In the genomic region with DNA sequence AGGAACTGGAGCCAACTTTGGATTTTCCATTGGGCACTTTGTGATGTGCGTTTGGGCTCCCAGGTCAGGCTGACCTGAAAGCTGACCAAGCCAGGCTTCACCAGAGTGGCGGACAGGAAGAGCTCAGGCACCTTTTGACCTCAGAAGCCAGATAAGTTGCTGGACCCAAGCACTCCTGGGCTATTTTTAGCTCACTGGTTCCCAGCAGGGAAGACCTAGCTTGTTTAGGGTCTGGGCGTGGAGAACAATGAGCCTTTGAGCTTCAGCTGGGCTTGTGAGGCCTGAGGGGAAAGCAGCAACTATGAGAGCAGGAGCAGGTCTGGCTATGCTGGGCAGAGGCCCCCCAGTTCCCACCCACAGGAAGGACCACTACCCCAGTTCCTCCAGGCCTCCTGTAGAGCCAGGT, we compare ENCODE assay signal across 10 mouse cellular contexts.
A peak's percentile ranks its signal among the peaks of the same experiment; 100 is the strongest.
DNase-seq lines count a peak whose midpoint lies in the region; ATAC-seq lines count a peak whose summit lies in the region.
"Had no signal": no experiment of that assay in that cellular context is flagged by ENCODE, and none has a peak within 500 bp of the region (broad histone marks: within the 10 kb centered on the region; RNA-seq: fewer than 3 reads in every experiment).

No protein-coding gene starts in this region.

- ATAC-seq in heart, embryonic 15.5 days (replicated peaks; ENCODE audit: insufficient number of reproducible peaks, insufficient read depth, low FRiP score, low read depth) = peak; percentile 70
- ATAC-seq in liver, embryonic 11.5 days (replicated peaks; ENCODE audit: low FRiP score) = peak; percentile 71
- no peak for ATAC-seq in megakaryocyte, adult 5-6 weeks (ENCODE audit: poor library complexity, severe bottlenecking)
- ATAC-seq in megakaryocyte progenitor cell, adult 5-6 weeks (replicated peaks; ENCODE audit: poor library complexity) = no peak
- ATAC-seq: forebrain, postnatal 0 days; midbrain, embryonic 16.5 days had no signal

- H3K9me3 ChIP-seq in heart, embryonic 15.5 days (replicated peaks) = no peaks in the 10 kb centered on the region
- no peaks in the 10 kb centered on the region for H3K9me3 ChIP-seq in liver, embryonic 11.5 days (ENCODE audit: control insufficient read depth, low read length)

- H3K4me1 ChIP-seq in heart, embryonic 15.5 days (replicated peaks) = peaks cover 18% of the 10 kb centered on the region
- H3K4me1 ChIP-seq in liver, embryonic 11.5 days (replicated peaks; ENCODE audit: control insufficient read depth, insufficient read depth, low read length) = peaks cover 8% of the 10 kb centered on the region; the same call in 1 of the 2 replicates

- peak; percentile 44 for DNase-seq in kidney, adult 18-20 months
- DNase-seq in kidney, adult 9 months = no peak
- peak; percentile 83 for DNase-seq in embryo, embryonic 10 days (ENCODE audit: low spot score)
- DNase-seq in liver, embryonic 11.5 days (ENCODE audit: low spot score) = no peak
- no peak for DNase-seq in layer of hippocampus, adult 18-20 months (ENCODE audit: low spot score in 2 of 2)
- DNase-seq: forebrain, postnatal 0 days had no signal

- H3K4me2 ChIP-seq in heart, embryonic 15.5 days = 0 out of 2 replicates have a peak overlapping the region, but pooled peaks have one; percentile 21
- H3K4me2 ChIP-seq in liver, embryonic 11.5 days = no peak overlapping the region

- WGBS in heart, embryonic 15.5 days = 20% methylated on average over 3 of the region's 3 CpGs
- WGBS in liver, embryonic 11.5 days = 32% methylated on average over 3 of the region's 3 CpGs

- peak overlapping the region; percentile 36; the same call in 1 of the 2 replicates for H3K9ac ChIP-seq in heart, embryonic 15.5 days
- H3K9ac ChIP-seq in liver, embryonic 11.5 days (ENCODE audit: low read depth, low read length) = no peak overlapping the region
- H3K9ac ChIP-seq: forebrain, postnatal 0 days had no signal

- peak overlapping the region; percentile 83 for H3K27ac ChIP-seq in heart, embryonic 15.5 days
- peak overlapping the region; percentile 58 for H3K27ac ChIP-seq in liver, embryonic 11.5 days (ENCODE audit: low read depth, low read length)

- H3K36me3 ChIP-seq in heart, embryonic 15.5 days = no peaks in the 10 kb centered on the region
- no peaks in the 10 kb centered on the region for H3K36me3 ChIP-seq in liver, embryonic 11.5 days (ENCODE audit: control insufficient read depth, insufficient read depth, low read length)

- no peaks in the 10 kb centered on the region for H3K27me3 ChIP-seq in heart, embryonic 15.5 days
- H3K27me3 ChIP-seq in liver, embryonic 11.5 days (replicated peaks; ENCODE audit: control insufficient read depth, insufficient read depth, low read length) = no peaks in the 10 kb centered on the region

- H3K4me3 ChIP-seq in heart, embryonic 15.5 days = no peak overlapping the region
- H3K4me3 ChIP-seq in liver, embryonic 11.5 days (ENCODE audit: low read depth, low read length) = no peak overlapping the region

Comparison
In these comparisons a context has a peak if more than half of its experiments do, and no peak if none do; other contexts are left out.
1. DNase-seq: peak in kidney, adult 18-20 months (single experiment) and embryo, embryonic 10 days (single experiment); none in kidney, adult 9 months (single experiment), liver, embryonic 11.5 days (single experiment) and layer of hippocampus, adult 18-20 months (0 of 2).
2. ATAC-seq: peak in heart, embryonic 15.5 days (single experiment) and liver, embryonic 11.5 days (single experiment); none in megakaryocyte, adult 5-6 weeks (single experiment) and megakaryocyte progenitor cell, adult 5-6 weeks (single experiment).